Mouse (Mus musculus): ENCODE measurements at regions not wholly inside any gene's neighbourhood (a gene's known extent, or its start where the extent isn't known, plus 50 kb on each side); places are given as distances from the start of the nearest gene placed in this dataset.

GRCm38 (mm10) chr2:50914176-50914575 is 234.7 kb downstream of the Rnd3 start:
- no peak overlapping the region for H3K27ac ChIP-seq (ENCODE audit: control insufficient read depth, insufficient read depth, low read depth, low read length)
- H3K27me3 ChIP-seq (ENCODE audit: control insufficient read depth, insufficient read depth, low read length): no peaks in the 10 kb centered on the region
- H3K4me1 ChIP-seq (ENCODE audit: control insufficient read depth, insufficient read depth, low read length): no peaks in the 10 kb centered on the region
- no peak overlapping the region for H3K4me3 ChIP-seq (ENCODE audit: control insufficient read depth, low read depth, low read length)
- H3K36me3 ChIP-seq (ENCODE audit: control insufficient read depth, insufficient read depth, low read length): no peaks in the 10 kb centered on the region
- TF ChIP-seq CTCF (IDR thresholded peaks at IDR 0.05; ENCODE audit: control insufficient read depth, insufficient read depth, insufficient replicate concordance, low read depth, low read length): no peak
- TF ChIP-seq POLR2A (IDR thresholded peaks at IDR 0.05; ENCODE audit: control insufficient read depth, low read depth, low read length): no peak

DNA sequence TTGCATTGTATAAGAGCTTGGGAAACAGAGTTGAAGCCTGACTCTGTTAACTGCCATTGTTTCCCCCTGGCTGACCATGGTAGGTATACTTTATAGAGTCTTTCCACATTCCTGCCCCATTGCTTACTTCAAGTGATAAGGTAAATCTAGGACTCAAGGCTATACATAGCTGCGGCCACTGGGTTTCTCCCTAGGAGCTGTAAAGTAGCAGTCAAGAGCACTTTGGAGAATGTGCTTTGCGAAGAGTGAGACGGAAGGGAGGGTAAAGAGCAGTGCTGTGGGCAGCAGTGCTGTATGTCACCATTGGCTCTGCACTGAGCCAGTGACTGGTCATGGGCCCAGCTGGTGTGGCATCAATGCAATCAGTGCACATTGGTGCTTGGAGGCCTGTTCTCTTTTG is 240.1 kb downstream of the Rnd3 start:
- H3K4me1 ChIP-seq (ENCODE audit: control insufficient read depth, insufficient read depth, low read length): no peaks in the 10 kb centered on the region
- H3K27ac ChIP-seq (ENCODE audit: control insufficient read depth, insufficient read depth, low read depth, low read length): no peak overlapping the region
- H3K27me3 ChIP-seq (ENCODE audit: control insufficient read depth, insufficient read depth, low read length): no peaks in the 10 kb centered on the region
- no peak overlapping the region for H3K4me3 ChIP-seq (ENCODE audit: control insufficient read depth, low read depth, low read length)
- no peak for TF ChIP-seq CTCF (IDR thresholded peaks at IDR 0.05; ENCODE audit: control insufficient read depth, insufficient read depth, insufficient replicate concordance, low read depth, low read length)
- TF ChIP-seq POLR2A (IDR thresholded peaks at IDR 0.05; ENCODE audit: control insufficient read depth, low read depth, low read length): no peak
- H3K36me3 ChIP-seq (ENCODE audit: control insufficient read depth, insufficient read depth, low read length): no peaks in the 10 kb centered on the region

DNA sequence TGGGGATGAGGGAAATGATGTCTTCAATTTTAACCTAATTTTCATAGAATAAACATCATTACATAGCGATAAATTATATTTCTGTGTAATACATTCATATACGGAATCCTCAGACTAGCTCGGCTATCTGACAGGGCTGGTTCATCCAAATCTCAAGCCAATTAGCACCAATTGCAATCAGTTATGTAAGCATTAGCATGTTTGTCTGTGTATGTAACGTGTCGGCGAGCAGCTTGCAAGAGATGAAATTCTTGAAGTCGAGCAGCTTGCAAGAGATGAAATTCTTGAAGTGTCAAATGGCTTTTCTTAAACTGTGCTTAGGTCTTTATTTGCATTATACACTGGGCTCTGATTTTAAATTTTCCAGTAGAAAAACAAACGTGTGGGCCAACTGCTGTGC is 246.2 kb downstream of the Rnd3 start:
- H3K36me3 ChIP-seq (ENCODE audit: control insufficient read depth, insufficient read depth, low read length): no peaks in the 10 kb centered on the region
- TF ChIP-seq CTCF (IDR thresholded peaks at IDR 0.05; ENCODE audit: control insufficient read depth, insufficient read depth, insufficient replicate concordance, low read depth, low read length) (no peak), POLR2A (IDR thresholded peaks at IDR 0.05; ENCODE audit: control insufficient read depth, low read depth, low read length) (no peak)

DNA sequence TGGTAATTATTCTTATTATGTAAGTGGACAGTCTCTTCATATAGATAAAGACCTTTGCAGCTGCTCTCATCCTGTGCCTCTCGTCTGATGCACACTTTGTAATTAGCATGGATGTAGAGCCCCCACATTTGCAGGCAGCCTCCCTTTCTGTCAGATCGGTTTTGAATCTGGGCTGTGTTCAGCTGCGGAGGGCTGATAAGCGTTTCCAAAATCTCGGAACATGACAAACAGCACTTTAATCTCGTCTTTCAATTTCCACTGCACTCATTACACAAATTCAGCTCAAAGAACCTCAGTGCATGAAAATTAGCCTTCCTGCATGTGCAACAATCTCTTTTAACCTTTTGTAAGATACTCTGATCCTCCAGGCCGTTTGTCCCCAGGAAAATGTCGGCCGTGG is 246.7 kb downstream of the Rnd3 start:
- Histone ChIP-seq H3K27ac (ENCODE audit: control insufficient read depth, insufficient read depth, low read depth, low read length) (no peak overlapping the region), H3K4me3 (ENCODE audit: control insufficient read depth, low read depth, low read length) (no peak overlapping the region), H3K27me3 (ENCODE audit: control insufficient read depth, insufficient read depth, low read length) (no peaks in the 10 kb centered on the region), H3K36me3 (ENCODE audit: control insufficient read depth, insufficient read depth, low read length) (no peaks in the 10 kb centered on the region), H3K4me1 (ENCODE audit: control insufficient read depth, insufficient read depth, low read length) (no peaks in the 10 kb centered on the region)
- TF ChIP-seq CTCF (IDR thresholded peaks at IDR 0.05; ENCODE audit: control insufficient read depth, insufficient read depth, insufficient replicate concordance, low read depth, low read length) (no peak), POLR2A (IDR thresholded peaks at IDR 0.05; ENCODE audit: control insufficient read depth, low read depth, low read length) (no peak)

More for the DNA sequence above, 246.2 kb downstream of the Rnd3 start:
- Histone ChIP-seq H3K4me3 (ENCODE audit: control insufficient read depth, low read depth, low read length) (no peak overlapping the region), H3K4me1 (ENCODE audit: control insufficient read depth, insufficient read depth, low read length) (no peaks in the 10 kb centered on the region), H3K27me3 (ENCODE audit: control insufficient read depth, insufficient read depth, low read length) (no peaks in the 10 kb centered on the region), H3K27ac (ENCODE audit: control insufficient read depth, insufficient read depth, low read depth, low read length) (no peak overlapping the region)

GRCm38 (mm10) chr2:50888992-50889391 is 259.9 kb downstream of the Rnd3 start:
- Histone ChIP-seq H3K36me3 (ENCODE audit: control insufficient read depth, insufficient read depth, low read length) (no peaks in the 10 kb centered on the region), H3K27me3 (ENCODE audit: control insufficient read depth, insufficient read depth, low read length) (no peaks in the 10 kb centered on the region), H3K4me1 (ENCODE audit: control insufficient read depth, insufficient read depth, low read length) (no peaks in the 10 kb centered on the region), H3K4me3 (ENCODE audit: control insufficient read depth, low read depth, low read length) (no peak overlapping the region), H3K27ac (ENCODE audit: control insufficient read depth, insufficient read depth, low read depth, low read length) (no peak overlapping the region)
- TF ChIP-seq POLR2A (IDR thresholded peaks at IDR 0.05; ENCODE audit: control insufficient read depth, low read depth, low read length) (no peak), CTCF (IDR thresholded peaks at IDR 0.05; ENCODE audit: control insufficient read depth, insufficient read depth, insufficient replicate concordance, low read depth, low read length) (no peak)

GRCm38 (mm10) chr2:50887954-50888353 is 261.0 kb downstream of the Rnd3 start:
- Histone ChIP-seq H3K36me3 (ENCODE audit: control insufficient read depth, insufficient read depth, low read length) (no peaks in the 10 kb centered on the region), H3K4me3 (ENCODE audit: control insufficient read depth, low read depth, low read length) (no peak overlapping the region), H3K4me1 (ENCODE audit: control insufficient read depth, insufficient read depth, low read length) (no peaks in the 10 kb centered on the region), H3K27ac (ENCODE audit: control insufficient read depth, insufficient read depth, low read depth, low read length) (no peak overlapping the region), H3K27me3 (ENCODE audit: control insufficient read depth, insufficient read depth, low read length) (no peaks in the 10 kb centered on the region)
- no peak for TF ChIP-seq CTCF (IDR thresholded peaks at IDR 0.05; ENCODE audit: control insufficient read depth, insufficient read depth, insufficient replicate concordance, low read depth, low read length)
- no peak for TF ChIP-seq POLR2A (IDR thresholded peaks at IDR 0.05; ENCODE audit: control insufficient read depth, low read depth, low read length)

DNA sequence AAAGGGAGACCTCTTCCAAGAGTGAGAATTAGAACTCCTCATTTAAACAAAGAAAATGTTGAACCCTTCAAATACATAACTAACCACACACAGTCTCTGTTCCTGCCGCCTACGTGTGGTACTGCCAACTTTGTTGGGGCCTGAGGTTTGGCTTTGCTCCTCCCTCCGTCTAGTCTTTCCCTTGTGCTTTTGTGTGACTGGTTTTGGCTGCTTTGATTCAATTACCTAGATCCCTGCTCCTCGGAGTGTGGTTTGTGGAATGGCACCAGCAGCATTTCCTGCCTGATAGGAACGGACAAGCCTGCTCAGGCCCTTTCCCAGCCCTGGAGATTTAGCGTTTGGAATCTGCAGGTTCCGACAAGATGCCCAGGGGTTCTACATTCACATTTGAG is 263.0 kb downstream of the Rnd3 start:
- no peak overlapping the region for H3K4me3 ChIP-seq (ENCODE audit: control insufficient read depth, low read depth, low read length)
- H3K27me3 ChIP-seq (ENCODE audit: control insufficient read depth, insufficient read depth, low read length): no peaks in the 10 kb centered on the region
- H3K27ac ChIP-seq (ENCODE audit: control insufficient read depth, insufficient read depth, low read depth, low read length): no peak overlapping the region
- H3K36me3 ChIP-seq (ENCODE audit: control insufficient read depth, insufficient read depth, low read length): no peaks in the 10 kb centered on the region
- no peaks in the 10 kb centered on the region for H3K4me1 ChIP-seq (ENCODE audit: control insufficient read depth, insufficient read depth, low read length)
- TF ChIP-seq CTCF (IDR thresholded peaks at IDR 0.05; ENCODE audit: control insufficient read depth, insufficient read depth, insufficient replicate concordance, low read depth, low read length) (no peak), POLR2A (IDR thresholded peaks at IDR 0.05; ENCODE audit: control insufficient read depth, low read depth, low read length) (no peak)

All from testis, adult 2 months (tissue).